ENCODE assay signal across 8 mouse cellular contexts in the genomic region with DNA sequence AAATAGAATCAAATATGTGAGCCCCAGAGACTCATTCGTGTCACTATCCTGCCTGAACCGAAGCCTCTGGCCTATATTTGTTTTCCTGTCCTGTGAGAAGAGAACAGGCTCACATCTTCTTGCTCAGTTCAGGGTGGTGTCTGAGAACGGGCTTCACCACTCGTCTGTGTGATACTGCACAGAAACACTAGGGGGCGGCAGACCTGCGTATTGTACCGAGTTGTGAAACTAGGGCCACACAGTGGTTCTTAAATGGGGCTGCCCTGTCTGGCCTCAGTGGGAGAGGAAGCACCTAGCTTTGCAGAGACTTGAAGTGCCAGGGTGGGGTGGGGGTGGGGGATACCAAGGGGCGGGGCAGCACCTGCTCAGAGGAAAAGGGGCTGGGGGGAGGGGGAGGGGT. TPM values are rescaled to one million over a fixed set of nuclear protein-coding genes. Genes with fewer than 3 reads are reported as not detected.
A peak's percentile ranks its signal among the peaks of the same experiment; 100 is the strongest.
DNase-seq lines count a peak whose midpoint lies in the region; ATAC-seq and TF ChIP-seq lines count a peak whose summit lies in the region.

No protein-coding gene starts in this region.

- no peak overlapping the region for H3K27ac ChIP-seq in hindbrain, embryonic 14.5 days

- no peak overlapping the region for H3K4me3 ChIP-seq in hindbrain, embryonic 14.5 days (replicated peaks; ENCODE audit: low read length)

- H3K36me3 ChIP-seq in hindbrain, embryonic 14.5 days (replicated peaks; ENCODE audit: control insufficient read depth, insufficient read depth), result no peaks in the 10 kb centered on the region

- POLR2A ChIA-PET in Patski (lab: Charles Lee), result interaction anchor here (0.6 kb wide), 1 partner anchor 100 kb away, joined by 5 read pairs; no protein-coding TSS in a partner anchor

- no peak overlapping the region for H3K9ac ChIP-seq in hindbrain, embryonic 14.5 days

- H3K4me1 ChIP-seq in hindbrain, embryonic 14.5 days (replicated peaks; ENCODE audit: control insufficient read depth, insufficient read depth, low read length), result peaks cover 5% of the 10 kb centered on the region; the same call in 1 of the 2 replicates

- in situ Hi-C loops in Patski (cut with MboI; ENCODE audit: low pct_unique_long_range_greater_than_20kb), result no loop called here

- WGBS in hindbrain, embryonic 14.5 days, result 7% methylated on average over 7 of the region's 8 CpGs

- no peaks in the 10 kb centered on the region for H3K9me3 ChIP-seq in hindbrain, embryonic 14.5 days (ENCODE audit: control insufficient read depth, low read length)

- DNase-seq in Patski (ENCODE audit: low read depth, low spot score), result no peak
- peak; percentile 54 for DNase-seq in cerebellum, adult 8-10 months
- peak; percentile 66 to 92 for DNase-seq in frontal cortex, adult 2 months (ENCODE audit: extremely low spot score in 1 of 2, low spot score in 1 of 2)
- peak; percentile 84 for DNase-seq in hindbrain, embryonic 14.5 days (ENCODE audit: low spot score)
- DNase-seq in layer of hippocampus, postnatal 14 days (ENCODE audit: low spot score in 2 of 2), result peak; percentile 81 to 88
- DNase-seq in lung, postnatal 14 days, result peak; percentile 93
- peak; percentile 86 to 87 for DNase-seq in right cerebral cortex, adult 2 months (ENCODE audit: low spot score in 2 of 2)
- DNase-seq in urinary bladder, postnatal 10 days (ENCODE audit: low spot score), result peak; percentile 55

- ATAC-seq in Patski, result peak; percentile 71
- ATAC-seq in hindbrain, embryonic 14.5 days (ENCODE audit: low FRiP score), result no peak

- no peak overlapping the region for H3K4me2 ChIP-seq in hindbrain, embryonic 14.5 days (replicated peaks)

- no peaks in the 10 kb centered on the region for H3K27me3 ChIP-seq in Patski
- H3K27me3 ChIP-seq in hindbrain, embryonic 14.5 days (ENCODE audit: control insufficient read depth, insufficient read depth, low read length), result no peaks in the 10 kb centered on the region

- CTCF ChIA-PET in Patski (lab: Charles Lee), result interaction anchor here (0.8 to 3.8 kb wide), 6 partner anchors 111 to 263 kb away, joined by 3 to 23 read pairs (median 4); no protein-coding TSS in a partner anchor

- peak; percentile 94 for TF ChIP-seq CTCF in Patski (IDR thresholded peaks at IDR 0.05)

RNA-seq across cellular contexts. Expression of a gene that starts 42.5 kb away (rescaled TPM):
- 0.04 TPM for polyA plus RNA-seq in Patski (2021)
- 0.44 and 0.74 TPM in 2 replicates for polyA plus RNA-seq in frontal cortex, adult 2 months (2012; rRNA removed)
- 0.72 TPM in 2 replicates for polyA plus RNA-seq in hindbrain, embryonic 14.5 days (2014; fragmentation: Nextera tagmentation; extraction: Ambion mirVana)
- total RNA-seq in layer of hippocampus, postnatal 14 days (2021), result under 1 TPM in 1 of 2 experiments, not detected in 1; 0.38 TPM
